Mouse (Mus musculus) layer of hippocampus, postnatal 14 days (tissue): ENCODE measurements around the gene Slc6a6. TPM values are rescaled to one million over a fixed set of nuclear protein-coding genes. Genes with fewer than 3 reads are reported as not detected.

Source experiments
- DNase-seq, 2 experiments: peaks; one replicate each; pipeline ENCODE4 v3.0.0; 2021 to 2022; ENCODE audit warnings: low spot score in 2 of 2, mixed read lengths in 1 of 2
- long read RNA-seq, 2 experiments: library from polyadenylated mRNA; stranded (forward); transcript quantifications; one replicate each; pipeline ENCODE4 v2.0.0; 2021
- total RNA-seq, 2 experiments: library from RNA; stranded (reverse); gene quantifications; 2 replicates each; pipeline ENCODE4 v1.2.3; 2021

Slc6a6 gene
- 100 to 1,000 TPM; 149 to 151 TPM for total RNA-seq
- long read RNA-seq, experiment 1, full-length matches to known transcripts, result 27 of 64 reads
- long read RNA-seq, experiment 1, partial matches to known transcripts, result 3 of 64 reads
- long read RNA-seq, experiment 1, other reads (novel, unspliced or antisense), result 34 of 64 reads
- long read RNA-seq, experiment 2, full-length matches to known transcripts, result 36 of 75 reads
- long read RNA-seq, experiment 2, partial matches to known transcripts, result 4 of 75 reads
- long read RNA-seq, experiment 2, other reads (novel, unspliced or antisense), result 35 of 75 reads

GRCm38 (mm10) chr6:91683602-91684473 is at the start of gene Slc6a6:
TSS of gene Slc6a6 (plus strand) at chr6:91684053.
- peak; percentile 90 to 94 for DNase-seq

GRCm38 (mm10) chr6:91634417-91634816 is 49.4 kb upstream of the Slc6a6 start:
- no peak for DNase-seq

GRCm38 (mm10) chr6:91634876-91635275 is 49.0 kb upstream of the Slc6a6 start:
- no peak for DNase-seq

GRCm38 (mm10) chr6:91638204-91638995 is 45.5 kb upstream of the Slc6a6 start:
- DNase-seq, result no peak

- DNase-seq, result no peak
Measured at GRCm38 (mm10) chr6:91643011-91643410, 40.8 kb upstream of the Slc6a6 start.

GRCm38 (mm10) chr6:91643416-91643921 is 40.4 kb upstream of the Slc6a6 start:
- DNase-seq, result no peak

GRCm38 (mm10) chr6:91646019-91646418 is 37.8 kb upstream of the Slc6a6 start:
- peak; percentile 22 to 59 for DNase-seq

- no peak for DNase-seq
Measured at GRCm38 (mm10) chr6:91646822-91647221, 37.0 kb upstream of the Slc6a6 start.

- peak; percentile 19 to 56 for DNase-seq
Measured at GRCm38 (mm10) chr6:91647385-91647791, 36.5 kb upstream of the Slc6a6 start.

- DNase-seq, result no peak
Measured at GRCm38 (mm10) chr6:91650255-91650654, 33.6 kb upstream of the Slc6a6 start.

GRCm38 (mm10) chr6:91652296-91652695 is 31.6 kb upstream of the Slc6a6 start:
- no peak for DNase-seq

- DNase-seq, result peak in 1 of 2 experiments; percentile 17
Measured at GRCm38 (mm10) chr6:91655244-91655643, 28.6 kb upstream of the Slc6a6 start.

- no peak for DNase-seq
Measured at GRCm38 (mm10) chr6:91655874-91656433, 27.9 kb upstream of the Slc6a6 start.

GRCm38 (mm10) chr6:91658288-91658687 is 25.6 kb upstream of the Slc6a6 start:
- no peak for DNase-seq

- no peak for DNase-seq
Measured at GRCm38 (mm10) chr6:91659841-91660509, 23.9 kb upstream of the Slc6a6 start.

- DNase-seq, result no peak
Measured at GRCm38 (mm10) chr6:91662301-91662700, 21.6 kb upstream of the Slc6a6 start.

- DNase-seq, result no peak
Measured at GRCm38 (mm10) chr6:91663616-91664015, 20.2 kb upstream of the Slc6a6 start.

- no peak for DNase-seq
Measured at GRCm38 (mm10) chr6:91665267-91665666, 18.6 kb upstream of the Slc6a6 start.

- no peak for DNase-seq
Measured at GRCm38 (mm10) chr6:91665990-91666700, 17.7 kb upstream of the Slc6a6 start.

GRCm38 (mm10) chr6:91667141-91667540 is 16.7 kb upstream of the Slc6a6 start:
- DNase-seq, result no peak
